Comparison of ENCODE assay signal across 9 mouse cellular contexts in genomic region chr10:70939751-70940150, GRCm38 (mm10).
DNase-seq lines count a peak whose midpoint lies in the region; ATAC-seq and TF ChIP-seq lines count a peak whose summit lies in the region.
"Had no signal": no experiment of that assay in that cellular context is flagged by ENCODE, and none has a peak within 500 bp of the region (broad histone marks: within the 10 kb centered on the region; RNA-seq: fewer than 3 reads in every experiment).

No protein-coding gene starts in this region.

- ATAC-seq in kidney, embryonic 16.5 days (ENCODE audit: low FRiP score, low TSS enrichment) = no peak
- ATAC-seq in heart, embryonic 11.5 days (replicated peaks; ENCODE audit: insufficient number of reproducible peaks, low FRiP score, low TSS enrichment) = no peak; the same call in 1 of the 2 replicates
- no peak; the same call in 1 of the 2 replicates for ATAC-seq in hindbrain, postnatal 0 days

- H3K27ac ChIP-seq in kidney, embryonic 16.5 days (ENCODE audit: low read length) = 0 out of 2 replicates have a peak overlapping the region, but pooled peaks have one; percentile 17
- H3K27ac ChIP-seq in kidney, adult 2 months (ENCODE audit: insufficient read depth, low read depth, low read length) = no peak overlapping the region
- H3K27ac ChIP-seq in heart, embryonic 11.5 days (ENCODE audit: low read depth, low read length) = 0 out of 2 replicates have a peak overlapping the region, but pooled peaks have one; percentile 25
- H3K27ac ChIP-seq in hindbrain, postnatal 0 days = no peak overlapping the region
- H3K27ac ChIP-seq: liver, embryonic 13.5 days had no signal

- H3K4me2 ChIP-seq in kidney, embryonic 16.5 days (replicated peaks; ENCODE audit: low read depth, low read length) = no peak overlapping the region
- H3K4me2 ChIP-seq in heart, embryonic 11.5 days = no peak overlapping the region
- no peak overlapping the region for H3K4me2 ChIP-seq in hindbrain, postnatal 0 days (ENCODE audit: low read depth, low read length)
- H3K4me2 ChIP-seq: liver, embryonic 13.5 days had no signal

- TF ChIP-seq CTCF in kidney, adult 2 months (conservative IDR thresholded peaks at IDR 0.05; ENCODE audit: insufficient read depth, insufficient read length, low read depth, low read length) = no peak
- TF ChIP-seq CTCF in hindbrain, postnatal 0 days (IDR thresholded peaks at IDR 0.05; ENCODE audit: low read depth) = no peak

- peaks cover 58% of the 10 kb centered on the region for H3K36me3 ChIP-seq in kidney, embryonic 16.5 days (ENCODE audit: insufficient read depth, low read length)
- H3K36me3 ChIP-seq in kidney, adult 2 months (ENCODE audit: control insufficient read depth, insufficient read depth, low read length) = peaks cover 14% of the 10 kb centered on the region
- peaks cover 9% of the 10 kb centered on the region for H3K36me3 ChIP-seq in heart, embryonic 11.5 days (ENCODE audit: control insufficient read depth, insufficient read depth, low read length)
- H3K36me3 ChIP-seq in hindbrain, postnatal 0 days (ENCODE audit: insufficient read depth, low read length) = no peaks in the 10 kb centered on the region

- H3K9me3 ChIP-seq in kidney, embryonic 16.5 days (ENCODE audit: low read length) = no peaks in the 10 kb centered on the region
- no peaks in the 10 kb centered on the region for H3K9me3 ChIP-seq in heart, embryonic 11.5 days (replicated peaks; ENCODE audit: control insufficient read depth, low read length)
- H3K9me3 ChIP-seq in hindbrain, postnatal 0 days (ENCODE audit: low read length) = no peaks in the 10 kb centered on the region

- no peak for TF ChIP-seq POLR2A in kidney, adult 2 months (IDR thresholded peaks at IDR 0.05; ENCODE audit: low read depth, low read length)

- H3K27me3 ChIP-seq in kidney, embryonic 16.5 days (ENCODE audit: insufficient read depth, low read length) = no peaks in the 10 kb centered on the region
- H3K27me3 ChIP-seq in kidney, adult 2 months (replicated peaks; ENCODE audit: control insufficient read depth, insufficient read depth, low read length) = no peaks in the 10 kb centered on the region
- H3K27me3 ChIP-seq in heart, embryonic 11.5 days (ENCODE audit: control insufficient read depth, insufficient read depth, low read length) = no peaks in the 10 kb centered on the region
- no peaks in the 10 kb centered on the region for H3K27me3 ChIP-seq in hindbrain, postnatal 0 days (ENCODE audit: insufficient read depth, low read length)
- H3K27me3 ChIP-seq: liver, embryonic 13.5 days had no signal

- H3K9ac ChIP-seq in kidney, embryonic 16.5 days (replicated peaks; ENCODE audit: low read length) = no peak overlapping the region
- no peak overlapping the region for H3K9ac ChIP-seq in heart, embryonic 11.5 days (ENCODE audit: low read depth, low read length)
- no peak overlapping the region for H3K9ac ChIP-seq in hindbrain, postnatal 0 days (replicated peaks; ENCODE audit: low read length)
- H3K9ac ChIP-seq: liver, embryonic 13.5 days had no signal

- 64% methylated on average over 12 of the region's 12 CpGs for WGBS in kidney, embryonic 16.5 days
- WGBS in kidney, adult 2 months = 64% methylated on average over 12 of the region's 12 CpGs
- WGBS in heart, embryonic 11.5 days (ENCODE audit: insufficient replicate concordance) = 46% methylated on average over 12 of the region's 12 CpGs
- WGBS in hindbrain, postnatal 0 days = 28% methylated on average over 12 of the region's 12 CpGs

- no peak overlapping the region for H3K4me3 ChIP-seq in kidney, embryonic 16.5 days (ENCODE audit: low read length)
- H3K4me3 ChIP-seq in kidney, adult 2 months (ENCODE audit: insufficient read depth, low read depth, low read length) = no peak overlapping the region
- no peak overlapping the region for H3K4me3 ChIP-seq in heart, embryonic 11.5 days (ENCODE audit: low read depth, low read length)
- H3K4me3 ChIP-seq in hindbrain, postnatal 0 days (ENCODE audit: low read length) = no peak overlapping the region
- H3K4me3 ChIP-seq: liver, embryonic 13.5 days had no signal

- no peaks in the 10 kb centered on the region for H3K4me1 ChIP-seq in kidney, embryonic 16.5 days (ENCODE audit: insufficient read depth, low read length)
- no peaks in the 10 kb centered on the region for H3K4me1 ChIP-seq in kidney, adult 2 months (ENCODE audit: control insufficient read depth, insufficient read depth, low read length)
- H3K4me1 ChIP-seq in heart, embryonic 11.5 days (ENCODE audit: control insufficient read depth, insufficient read depth, low read length) = no peaks in the 10 kb centered on the region
- H3K4me1 ChIP-seq in hindbrain, postnatal 0 days (ENCODE audit: insufficient read depth, low read length) = no peaks in the 10 kb centered on the region
- H3K4me1 ChIP-seq: liver, embryonic 13.5 days had no signal

- no peak for DNase-seq in kidney, adult 2 months
- peak; percentile 33 for DNase-seq in gastrocnemius, adult 18-20 months (ENCODE audit: low spot score)
- DNase-seq in hindbrain, postnatal 0 days (ENCODE audit: low spot score) = peak; percentile 53
- DNase-seq in cerebellum, adult 11 months = no peak
- no peak for DNase-seq in layer of hippocampus, postnatal 10 days (ENCODE audit: low spot score in 2 of 2)
- DNase-seq in right cerebral cortex, postnatal 10 days (ENCODE audit: low spot score in 2 of 2) = no peak
- DNase-seq: liver, embryonic 13.5 days had no signal

Comparison
In these comparisons a context has a peak if more than half of its experiments do, and no peak if none do; other contexts are left out.
1. H3K27ac ChIP-seq: peak in kidney, embryonic 16.5 days (single experiment) and heart, embryonic 11.5 days (single experiment); none in kidney, adult 2 months (single experiment) and hindbrain, postnatal 0 days (single experiment).
2. DNase-seq: peak in gastrocnemius, adult 18-20 months (single experiment) and hindbrain, postnatal 0 days (single experiment); none in kidney, adult 2 months (single experiment), cerebellum, adult 11 months (single experiment), layer of hippocampus, postnatal 10 days (0 of 2) and right cerebral cortex, postnatal 10 days (0 of 2).